Mouse (Mus musculus): ENCODE data around the gene Akap8.

Akap8 gene

DNA sequence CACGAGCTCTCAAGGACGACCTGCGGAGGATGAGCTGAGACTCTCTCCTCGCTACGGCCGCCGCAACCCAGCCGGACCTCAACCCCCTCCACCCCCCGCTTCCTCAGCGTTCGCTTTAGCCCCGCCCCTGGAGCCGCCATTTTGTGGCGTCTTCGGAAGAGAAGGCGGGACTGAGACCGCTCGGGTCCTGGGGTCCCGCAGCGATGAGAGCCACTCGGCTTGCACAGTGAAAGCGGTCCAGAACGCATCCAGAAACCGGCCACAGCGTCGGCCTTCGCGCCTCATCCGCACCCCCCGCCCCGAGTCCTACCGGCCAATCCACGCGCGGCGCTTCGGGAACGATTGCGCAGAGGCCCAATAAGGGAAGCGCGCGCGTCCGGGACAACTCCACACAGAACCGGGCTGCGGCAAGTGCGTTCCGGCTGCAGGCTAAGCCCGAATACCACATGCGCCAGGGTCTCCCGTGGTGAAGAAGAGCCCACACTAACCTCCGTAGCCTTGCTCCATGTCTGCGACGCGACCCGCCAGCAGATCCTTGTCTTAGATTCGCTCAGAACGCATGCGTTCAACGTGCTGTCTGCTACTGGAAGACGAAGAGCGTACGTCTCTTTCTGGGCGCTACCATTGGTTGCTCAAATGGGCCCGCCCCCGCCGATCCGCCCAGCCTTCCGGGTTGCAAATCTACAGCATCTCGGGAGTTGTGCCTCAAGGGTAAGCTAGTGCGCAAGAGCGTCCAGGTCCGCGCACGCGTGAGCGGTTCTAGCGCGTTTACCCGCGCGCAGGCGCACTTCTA lies at the start of gene Akap8:
Gene Akap8, minus strand, starts transcription at position 642 of the 793 bp plus-strand sequence.
- DNase-seq: peak; percentile 97

DNA sequence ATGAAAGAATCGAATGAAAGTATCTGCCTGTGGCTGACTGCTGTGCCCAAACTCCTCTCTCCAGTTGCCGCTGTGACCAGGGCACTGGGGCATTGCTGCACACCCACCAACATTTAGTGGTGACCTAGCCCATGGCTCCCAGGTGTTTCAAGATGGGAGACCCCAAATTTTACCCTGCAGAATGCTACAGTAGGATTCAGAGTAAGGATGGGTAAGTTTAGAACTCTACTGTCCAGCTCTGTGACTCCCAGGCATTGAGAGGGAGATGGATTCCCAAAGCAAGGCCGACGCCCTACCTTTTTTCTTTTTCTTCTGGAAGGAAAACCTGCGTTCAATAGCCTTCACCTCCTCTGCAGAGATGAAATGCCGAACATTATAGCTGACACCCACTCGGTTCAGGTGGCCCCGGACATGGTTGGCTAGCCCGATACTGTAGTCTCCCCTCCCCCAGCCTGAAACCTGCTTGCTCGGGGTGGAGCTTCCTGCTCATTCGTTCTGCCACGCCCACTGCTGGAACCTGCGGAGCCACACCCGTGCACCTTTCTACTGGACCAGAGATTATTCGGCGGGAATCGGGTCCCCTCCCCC lies 48.0 kb upstream of the Akap8 start:
- DNase-seq: no peak

DNA sequence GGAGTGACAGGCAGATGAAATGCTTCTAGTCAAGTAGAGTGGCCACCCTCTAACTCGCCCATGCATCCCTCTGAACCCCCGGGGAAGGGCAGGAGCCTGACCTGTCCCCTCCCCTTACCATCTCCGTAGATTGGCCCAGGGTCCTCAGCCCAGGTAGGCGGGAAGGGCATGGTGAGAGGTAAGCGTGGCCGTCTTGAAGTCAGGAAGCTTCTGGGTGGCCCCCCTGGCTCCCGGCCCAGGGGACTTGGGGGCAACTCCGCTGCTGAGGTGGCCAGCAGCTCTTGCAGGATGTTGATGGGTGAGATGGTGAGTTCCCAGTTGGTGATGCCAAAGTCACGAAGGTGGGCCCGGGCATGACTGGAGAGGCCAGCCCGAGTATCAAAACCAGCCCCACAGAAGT lies 46.7 kb upstream of the Akap8 start:
- no peak for DNase-seq

DNA sequence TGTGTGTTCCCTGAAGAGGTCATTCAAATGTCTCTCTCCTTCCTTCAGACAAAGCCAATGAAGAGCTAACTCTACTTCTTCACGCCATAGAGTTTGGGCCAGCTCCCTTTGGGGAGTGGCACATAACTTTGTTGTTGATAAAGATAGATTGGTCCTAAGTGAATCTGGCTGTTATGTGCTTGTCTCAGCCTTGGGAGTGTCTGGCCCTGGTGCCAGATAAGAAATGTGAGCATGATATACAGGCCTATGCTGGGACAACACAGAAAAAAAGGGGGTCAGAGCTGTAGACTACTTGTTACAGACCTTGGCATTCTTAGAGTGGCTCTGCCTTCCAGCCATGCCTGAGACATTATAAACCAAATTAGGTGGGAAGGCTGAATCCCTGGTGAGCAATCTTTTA lies 44.3 kb upstream of the Akap8 start:
- DNase-seq: no peak

DNA sequence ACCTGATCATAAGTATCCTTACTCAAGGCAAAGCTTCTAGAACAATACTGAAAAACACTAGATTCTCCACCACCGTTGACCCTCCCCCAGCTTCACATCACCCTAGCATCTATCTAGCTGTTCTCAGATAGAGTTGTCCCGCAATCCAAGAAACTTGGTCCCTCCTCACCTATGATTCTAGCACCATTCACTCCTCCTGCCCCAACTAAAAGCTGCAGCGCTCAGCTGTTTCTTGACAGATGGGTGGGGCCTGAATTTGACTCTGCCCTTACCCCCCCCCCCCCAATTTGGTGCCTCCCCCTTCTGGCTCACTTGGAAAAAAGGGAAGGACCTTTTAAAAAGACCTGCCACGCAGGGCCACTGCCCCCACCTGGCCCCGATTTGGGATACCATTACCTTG lies 43.8 kb upstream of the Akap8 start:
- no peak for DNase-seq

DNA sequence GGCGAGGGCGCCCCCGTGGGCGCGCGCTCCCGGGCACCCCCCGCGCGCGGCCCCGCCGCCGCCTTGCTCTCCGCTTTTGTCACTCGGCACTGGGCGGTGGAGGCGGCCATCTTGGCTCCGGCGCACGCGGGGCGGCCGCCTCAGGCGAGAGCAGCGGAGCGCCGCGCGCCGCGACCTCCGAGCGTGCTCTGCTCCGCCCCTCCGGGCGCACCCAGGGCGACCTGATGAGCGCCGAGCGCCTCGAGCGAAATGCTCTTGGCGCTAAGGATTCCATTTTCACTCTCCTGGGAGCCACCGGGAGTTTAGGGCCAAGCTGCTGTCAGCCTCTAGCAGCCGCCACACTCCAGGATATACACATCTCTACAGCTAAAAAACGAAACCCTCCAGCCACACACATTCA lies 43.3 kb upstream of the Akap8 start:
- DNase-seq: peak; percentile 83

DNA sequence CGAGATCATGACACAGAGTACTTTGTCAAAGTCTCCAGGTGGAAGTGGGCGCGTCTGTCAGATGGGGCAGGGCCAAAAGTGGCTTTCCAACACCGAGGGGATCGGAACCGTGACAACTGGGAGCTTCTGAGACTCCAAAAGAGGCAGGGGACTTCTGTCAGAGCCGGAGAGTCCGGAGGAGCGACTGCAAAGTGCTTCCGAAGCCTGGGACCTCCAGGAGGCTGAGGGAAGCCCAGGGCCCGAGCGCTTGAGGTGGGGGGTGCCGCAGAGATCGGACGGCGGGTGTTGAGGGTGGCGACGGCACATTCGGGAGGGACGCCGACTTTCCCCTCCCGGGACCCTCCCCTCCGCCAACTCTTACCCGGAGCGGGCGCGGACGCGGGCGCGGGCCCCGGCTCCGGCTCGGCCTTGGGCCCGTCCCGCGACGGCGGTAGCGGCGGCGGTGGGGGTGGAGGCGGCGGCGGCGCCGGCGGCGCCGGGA lies 42.8 kb upstream of the Akap8 start:
- no peak for DNase-seq

DNA sequence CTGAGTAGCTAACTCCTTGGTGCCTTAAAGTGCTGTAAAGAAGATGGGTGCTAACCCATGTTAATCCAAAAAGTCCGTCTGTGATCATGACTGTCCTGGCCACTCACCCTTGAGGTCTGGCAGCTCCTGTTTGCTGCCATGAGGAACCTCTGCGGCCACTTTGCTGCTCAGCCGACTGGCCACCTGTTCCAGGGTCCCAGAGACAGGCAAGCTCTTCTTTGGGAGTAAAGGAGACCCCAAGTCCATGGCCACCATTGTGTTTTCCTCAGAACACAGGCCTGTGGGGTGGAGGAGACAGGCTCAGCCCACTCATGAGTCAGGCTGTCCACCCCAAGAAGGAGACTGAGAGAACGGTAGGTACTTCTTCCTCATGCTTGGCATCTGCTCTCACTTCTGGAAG lies 41.6 kb upstream of the Akap8 start:
- no peak for DNase-seq

DNA sequence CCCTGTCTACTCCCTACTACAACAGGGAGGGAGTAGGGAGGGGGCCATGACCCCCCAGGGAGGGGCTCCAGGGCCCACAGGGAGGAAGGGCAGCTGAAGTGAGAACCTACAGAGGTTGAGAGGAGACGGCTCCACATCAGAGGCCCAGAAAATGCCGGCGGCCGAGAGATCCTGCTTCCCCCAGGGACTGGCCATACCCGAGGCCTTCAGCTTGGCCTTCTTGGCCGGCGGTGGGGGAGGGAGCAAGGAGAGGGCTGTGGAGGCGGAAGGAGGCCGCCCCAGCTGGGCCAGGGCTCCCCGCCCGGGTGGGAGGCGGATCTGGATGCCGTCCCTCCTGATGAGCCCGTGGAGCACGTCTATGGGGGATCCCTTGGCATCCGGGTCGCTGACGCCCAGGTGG lies 38.9 kb upstream of the Akap8 start:
- DNase-seq: no peak

DNA sequence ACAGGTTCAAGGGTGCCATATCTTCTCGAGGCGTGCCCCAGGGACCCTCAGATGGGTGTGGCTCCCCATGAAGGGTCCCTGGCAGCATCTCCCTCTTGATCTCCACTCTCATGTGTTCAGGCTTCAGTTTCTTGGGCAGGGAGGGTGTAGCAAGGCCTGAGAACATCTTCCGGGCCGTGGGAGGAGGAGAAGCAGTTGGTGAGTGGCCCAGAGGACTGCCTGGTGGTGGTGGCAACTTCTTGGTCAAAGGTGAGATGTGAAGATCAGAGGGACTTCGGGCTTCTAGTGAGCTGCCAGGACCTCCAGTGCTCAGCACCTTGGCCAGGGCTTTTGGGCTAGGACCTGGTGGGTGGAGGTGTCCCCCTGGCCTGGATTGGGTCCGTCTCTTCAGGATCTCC lies 37.9 kb upstream of the Akap8 start:
- no peak for DNase-seq

DNA sequence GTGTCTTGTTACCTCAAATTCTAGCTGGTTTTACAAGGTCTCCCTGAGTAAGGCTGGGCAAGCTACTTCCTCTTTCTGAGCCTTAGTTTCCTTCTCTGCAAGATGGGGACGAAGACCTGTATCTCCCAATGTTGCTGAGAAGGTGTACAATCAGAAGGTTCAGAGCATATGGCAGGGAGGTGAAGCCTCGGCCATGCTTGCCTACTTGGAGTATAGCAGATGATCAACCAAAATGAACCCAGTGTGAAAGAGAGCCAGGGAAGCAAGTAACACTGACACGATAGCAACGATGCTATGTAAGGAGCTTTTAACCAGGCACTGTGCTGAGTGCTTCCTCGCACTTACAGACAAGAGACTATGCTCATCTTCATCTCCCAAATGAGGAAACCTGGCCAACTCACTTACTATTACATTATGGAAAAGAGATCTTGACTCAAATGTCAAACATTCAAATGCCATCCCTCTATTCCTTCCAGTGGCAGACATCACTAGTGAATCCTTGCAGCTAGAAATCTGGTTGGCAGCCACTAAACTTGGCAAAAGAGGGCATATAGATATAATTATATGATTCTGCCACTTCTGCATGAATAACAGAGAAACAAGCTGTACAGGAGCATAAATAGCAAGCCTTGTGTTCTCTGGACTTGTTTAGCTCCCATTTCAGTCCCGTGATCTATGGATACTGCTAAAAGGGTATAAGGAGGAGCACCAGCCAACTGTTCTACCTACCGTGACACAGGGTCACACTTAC lies 37.3 kb upstream of the Akap8 start:
- DNase-seq: no peak

DNA sequence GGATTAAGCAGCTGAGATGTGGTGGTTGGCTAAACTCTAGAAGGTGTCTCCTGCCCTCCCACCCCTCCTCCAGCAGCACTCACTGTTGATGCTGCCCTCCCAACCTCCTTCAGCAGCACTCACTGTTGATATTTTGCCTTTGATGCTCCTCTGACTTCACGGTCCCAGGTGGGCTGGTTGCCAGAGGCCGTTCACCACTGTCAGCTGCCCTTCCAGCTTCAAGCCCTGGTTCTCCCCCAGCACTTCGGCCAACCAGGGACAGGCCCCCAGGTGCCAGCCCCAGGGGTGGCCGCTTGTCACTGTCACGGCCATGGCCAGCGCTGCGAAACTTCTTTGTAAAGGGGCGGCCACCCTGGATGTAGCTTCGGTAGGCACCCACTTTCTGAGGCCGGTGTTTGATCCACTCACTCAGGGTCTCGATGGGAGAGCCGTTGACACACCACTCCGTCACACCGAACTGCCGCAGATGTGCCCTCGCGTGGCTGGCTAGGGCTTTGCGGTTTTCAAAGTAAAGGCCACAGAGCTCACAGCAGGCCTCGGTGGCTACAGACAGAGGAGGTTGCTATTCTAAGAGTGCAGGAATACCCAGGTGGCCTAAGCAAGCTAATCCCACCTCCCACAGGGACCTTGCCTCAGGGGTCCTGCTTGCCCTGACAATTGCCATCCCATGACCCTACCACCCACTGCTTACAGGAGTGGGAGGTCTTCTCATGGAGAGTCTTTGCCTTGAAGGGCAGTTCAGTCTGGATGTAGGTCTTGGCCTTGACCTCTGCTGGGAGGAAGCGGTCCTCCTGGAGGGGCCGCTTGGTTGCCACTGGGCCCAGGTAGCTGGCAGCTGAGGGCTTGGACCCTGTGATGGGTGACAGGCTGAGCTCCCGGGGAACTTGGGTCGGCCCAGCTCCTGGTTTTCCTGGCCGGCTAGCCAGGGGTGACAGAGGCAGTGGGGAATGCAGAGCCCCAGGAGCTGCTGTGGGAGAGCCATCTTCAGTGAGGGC lies 36.0 kb upstream of the Akap8 start:
- no peak for DNase-seq

DNA sequence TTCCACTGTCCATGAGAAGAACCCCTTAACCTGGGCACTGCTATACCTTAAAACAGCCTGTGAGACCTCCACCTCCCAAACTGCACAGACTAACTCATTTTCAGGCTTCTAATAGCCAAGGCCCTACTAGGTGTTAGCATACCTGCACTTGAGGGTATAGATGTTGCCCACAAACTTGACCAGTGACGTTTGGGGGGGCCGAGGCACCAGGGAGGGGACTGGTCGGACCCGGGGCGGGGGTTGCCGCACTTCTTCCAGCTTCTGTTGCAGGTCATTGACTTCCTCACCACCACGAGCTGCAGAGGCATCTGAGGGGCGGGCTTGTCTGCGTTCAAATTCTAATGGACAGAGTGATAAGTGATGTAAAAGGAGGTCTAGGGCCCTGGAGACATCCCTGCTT lies 35.2 kb upstream of the Akap8 start:
- no peak for DNase-seq

DNA sequence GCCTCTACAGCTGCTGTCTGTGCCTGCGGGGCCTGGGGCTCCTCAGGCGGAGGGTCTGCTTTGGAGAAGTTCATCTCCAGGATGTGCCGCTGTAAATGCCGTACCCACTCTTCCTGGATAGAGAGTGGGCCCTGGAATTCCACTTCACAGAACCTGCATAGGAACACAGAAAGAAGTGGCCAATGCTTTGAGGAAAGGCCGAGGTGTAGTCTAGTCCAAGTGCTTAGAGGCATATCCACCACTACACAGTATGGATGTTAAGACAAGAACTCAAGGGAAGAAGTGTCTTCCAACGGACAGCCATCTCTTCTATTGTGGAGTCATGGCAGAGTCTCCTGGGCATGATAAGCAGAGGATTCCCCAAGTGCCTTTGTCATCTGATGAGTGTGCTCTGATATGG lies 34.0 kb upstream of the Akap8 start:
- no peak for DNase-seq

DNA sequence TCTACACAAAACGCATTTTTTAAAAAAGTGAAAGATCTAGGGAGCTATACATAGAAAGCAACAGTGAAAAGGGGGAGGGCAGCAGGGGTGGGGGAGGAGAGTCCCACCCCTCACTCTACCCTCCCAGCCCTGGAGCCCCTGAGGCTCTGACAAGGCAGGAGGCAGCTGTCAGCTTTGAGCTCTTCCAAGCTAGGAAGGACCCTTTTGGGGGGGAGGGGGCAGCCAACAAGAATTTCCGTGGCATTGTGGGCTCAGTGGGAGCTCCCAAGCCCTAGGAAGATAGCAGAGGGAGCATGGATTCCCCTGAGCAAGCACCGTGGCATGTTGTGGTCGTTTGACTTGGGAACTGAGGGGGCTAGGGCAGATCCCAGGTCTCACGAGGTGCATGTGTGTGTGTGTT lies 33.2 kb upstream of the Akap8 start:
- no peak for DNase-seq

DNA sequence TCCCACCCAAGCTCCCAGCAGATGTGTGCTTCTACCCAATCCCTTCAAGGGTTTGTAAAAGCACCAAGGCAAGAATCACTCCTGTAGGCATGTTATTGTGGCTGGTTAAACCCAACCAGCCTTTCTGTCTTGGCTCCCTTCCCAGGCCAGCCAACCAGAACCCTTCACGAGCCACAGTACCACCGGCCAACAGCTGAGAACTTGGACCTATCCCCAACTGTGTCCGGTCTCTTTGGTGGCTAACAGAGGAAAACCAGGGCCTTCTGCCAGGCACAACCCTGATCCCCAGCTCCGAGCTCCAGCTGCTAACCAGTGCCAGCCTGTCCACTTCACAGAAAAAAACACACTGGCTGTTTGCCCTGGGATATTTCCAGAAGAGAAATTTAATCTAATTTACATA lies 32.7 kb upstream of the Akap8 start:
- DNase-seq: peak; percentile 63

DNA sequence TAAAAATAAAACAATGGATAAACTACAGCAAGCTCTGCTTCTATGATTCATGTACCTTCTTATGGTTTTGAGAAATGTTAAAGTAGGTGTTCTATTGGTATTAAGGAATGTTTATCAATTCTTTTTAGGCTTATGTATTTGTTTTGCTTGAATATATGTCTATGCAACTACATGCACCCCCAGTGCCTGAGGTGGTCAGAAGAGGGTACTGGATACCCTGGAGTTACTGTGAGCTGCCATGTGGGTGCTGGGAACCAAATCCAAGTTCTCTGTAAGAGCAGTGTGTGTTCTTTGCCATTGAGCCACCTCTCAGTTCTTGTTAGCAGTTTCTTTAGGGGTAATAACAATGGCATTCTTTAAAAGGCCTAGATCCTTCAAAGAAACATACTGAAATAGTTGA lies 30.7 kb upstream of the Akap8 start:
- no peak for DNase-seq

DNA sequence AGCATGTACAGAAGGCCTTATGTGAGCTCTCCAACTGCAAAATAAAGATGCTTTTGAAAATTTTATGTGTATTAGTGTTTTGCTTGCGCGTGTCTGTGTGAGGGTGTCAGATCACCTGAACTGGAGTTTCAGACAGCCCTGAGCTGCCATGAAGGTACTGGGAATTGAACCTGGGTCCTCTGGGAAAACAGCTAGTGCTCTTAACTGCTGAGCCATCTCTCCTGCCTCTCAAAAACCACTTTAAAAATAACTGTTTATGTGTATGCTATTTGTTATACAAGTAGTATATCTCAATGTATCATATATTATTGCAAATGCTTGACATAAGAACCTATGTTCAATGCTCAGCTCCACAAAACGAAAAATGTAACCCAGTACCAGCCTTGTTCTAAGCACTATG lies 30.2 kb upstream of the Akap8 start:
- DNase-seq: no peak

DNA sequence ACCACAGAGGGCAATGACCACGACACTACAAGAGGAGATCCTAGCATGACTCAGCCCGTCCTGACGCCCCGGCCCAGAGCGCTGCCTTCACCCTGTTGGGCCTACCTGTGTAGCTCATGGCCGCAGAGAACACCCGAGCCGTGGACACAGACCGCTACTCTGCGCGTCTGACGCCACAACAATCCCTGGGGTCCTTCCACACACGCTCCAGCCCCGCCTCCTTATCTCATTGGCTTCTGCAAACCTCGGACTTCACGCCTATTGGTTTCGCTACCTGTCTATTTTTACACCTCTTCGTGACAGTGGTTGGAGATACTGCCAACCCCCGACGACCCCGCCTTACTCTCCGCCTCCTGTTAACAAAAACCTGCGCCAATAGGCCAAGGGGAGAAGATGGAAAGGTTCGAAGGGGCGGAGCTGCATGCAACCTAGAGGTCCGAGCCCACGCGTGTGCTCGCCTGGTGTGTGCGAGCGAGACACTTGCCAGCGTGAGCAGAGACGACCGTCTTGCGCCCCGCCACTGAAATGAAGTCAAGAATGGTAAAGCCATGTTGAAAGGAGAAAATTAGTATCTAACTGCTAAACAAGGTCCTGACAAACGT lies 29.4 kb upstream of the Akap8 start, which contains the start of gene Akap8l:
Gene Akap8l, minus strand, starts transcription at position 226 of the 602 bp plus-strand sequence.
- DNase-seq: peak; percentile 97

DNA sequence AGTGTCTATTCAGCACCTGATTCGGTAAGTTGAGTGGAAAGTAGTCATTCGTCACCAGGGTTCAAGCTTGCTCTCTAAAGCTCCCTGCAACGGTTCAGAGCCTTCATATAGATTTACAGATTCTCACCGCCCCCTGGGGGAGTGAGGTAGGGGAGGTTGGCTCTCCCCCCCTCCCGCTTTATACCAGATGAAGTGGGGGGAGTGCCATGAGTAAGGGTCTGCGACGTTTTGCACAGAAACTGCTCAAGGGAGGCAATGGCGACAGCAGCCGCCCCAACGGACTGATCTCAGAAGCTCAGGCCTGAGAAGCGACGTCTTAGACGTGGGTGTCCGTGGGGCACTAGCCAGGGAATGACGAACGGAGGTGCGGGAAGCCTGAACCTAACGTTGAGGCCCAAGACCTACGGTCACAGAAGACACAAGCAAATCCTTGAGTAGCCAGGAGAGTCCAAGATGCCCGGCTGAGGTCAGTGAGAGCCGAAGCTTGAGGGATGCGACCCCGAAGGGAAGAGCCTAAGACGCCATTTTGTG lies 28.9 kb upstream of the Akap8 start:
- no peak for DNase-seq

DNA sequence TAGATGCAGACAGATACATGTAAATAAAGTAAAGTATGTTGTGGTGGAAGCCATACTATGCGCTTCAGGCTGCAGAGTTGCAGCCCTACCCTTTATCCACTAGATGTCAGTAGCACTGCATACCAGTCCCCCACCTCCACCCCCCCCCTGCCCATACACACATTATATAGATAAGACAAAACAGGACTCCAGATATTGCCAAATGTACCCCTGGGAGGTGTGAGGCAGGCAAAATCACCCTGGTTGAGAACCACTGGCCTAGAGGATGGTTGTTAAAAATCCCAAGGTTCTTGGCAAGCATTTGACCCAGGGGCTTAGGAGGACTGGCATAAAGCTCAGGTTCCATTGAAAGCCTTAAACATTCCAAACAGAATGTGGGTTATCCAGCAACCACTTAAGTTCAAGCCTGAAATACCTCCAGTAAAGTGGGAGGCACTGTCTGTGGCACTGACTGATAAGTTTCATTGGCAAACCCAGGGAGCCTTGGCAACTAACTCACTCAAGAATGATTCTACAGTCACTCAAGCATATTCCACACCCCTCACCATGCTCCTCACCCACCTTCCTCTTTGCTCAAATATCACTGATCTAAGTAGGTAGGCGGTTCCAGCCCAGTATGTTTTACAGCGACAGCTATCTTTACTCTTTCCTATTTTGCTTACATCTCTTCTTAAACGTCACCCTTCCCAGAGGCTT lies 28.1 kb upstream of the Akap8 start:
- DNase-seq: peak; percentile 47

Measured in cerebellum, adult 8-10 months (tissue).